Mouse (Mus musculus): ENCODE data around the gene Agpat1. TPM values are rescaled to one million over a fixed set of nuclear protein-coding genes. Genes with fewer than 3 reads are reported as not detected.

Gene Agpat1
- polyA plus RNA-seq, 1 experiment from 2014 or later = 64.8 TPM

DNA sequence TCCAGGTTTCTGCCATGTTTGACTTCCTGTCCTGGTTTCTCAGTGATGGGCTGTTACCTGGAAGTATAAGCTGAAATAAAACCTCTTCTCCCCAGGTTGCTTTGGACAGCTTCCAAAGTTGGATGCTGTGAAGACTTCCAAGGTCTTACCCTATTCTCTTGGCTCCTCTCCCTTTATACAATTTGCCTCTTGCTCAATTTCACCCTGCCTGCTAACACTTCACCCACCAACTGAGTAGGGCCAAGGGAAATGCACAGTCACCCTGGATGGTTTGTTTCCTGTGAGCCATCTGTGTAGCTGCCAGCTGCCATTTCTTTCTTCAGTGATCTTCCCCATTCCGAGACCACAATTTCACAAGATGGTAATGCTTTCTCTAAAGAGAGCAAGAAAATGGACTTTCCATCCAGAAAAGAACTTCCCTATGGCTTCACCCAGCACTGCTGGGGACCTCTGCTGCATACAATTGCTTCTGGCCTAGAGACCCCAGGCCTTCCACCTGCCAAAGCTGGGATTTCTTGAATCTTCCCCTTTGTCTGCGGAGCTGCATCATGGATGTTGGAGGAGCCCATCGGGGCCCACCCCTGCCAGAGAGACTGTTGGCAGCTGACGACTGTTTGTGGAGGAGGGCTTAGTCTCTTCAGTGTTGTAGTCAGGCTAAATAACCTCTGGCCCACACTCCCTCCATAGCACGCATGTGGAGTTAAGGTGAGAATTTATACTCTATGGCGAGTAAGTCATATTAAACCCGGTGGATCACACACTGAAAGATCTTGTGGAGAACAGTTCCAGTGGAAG is 35.6 kb downstream of the Agpat1 start:
- Histone ChIP-seq H3K36me3 (ENCODE audit: control insufficient read depth, insufficient read depth, low read length) (no peaks in the 10 kb centered on the region), H3K27me3 (replicated peaks; ENCODE audit: control insufficient read depth, insufficient read depth, low read length) (no peaks in the 10 kb centered on the region), H3K9ac (ENCODE audit: low read depth, low read length) (no peak overlapping the region), H3K4me2 (no peak overlapping the region), H3K4me3 (ENCODE audit: low read depth, low read length) (no peak overlapping the region), H3K9me3 (ENCODE audit: control insufficient read depth, low read length) (no peaks in the 10 kb centered on the region), H3K27ac (ENCODE audit: low read depth, low read length) (no peak overlapping the region), H3K4me1 (replicated peaks; ENCODE audit: control insufficient read depth, insufficient read depth, low read length) (no peaks in the 10 kb centered on the region)
- 74% methylated on average over 7 of the region's 7 CpGs for WGBS
- ATAC-seq (replicated peaks; ENCODE audit: low FRiP score) = no peak
- DNase-seq (ENCODE audit: low spot score) = no peak

DNA sequence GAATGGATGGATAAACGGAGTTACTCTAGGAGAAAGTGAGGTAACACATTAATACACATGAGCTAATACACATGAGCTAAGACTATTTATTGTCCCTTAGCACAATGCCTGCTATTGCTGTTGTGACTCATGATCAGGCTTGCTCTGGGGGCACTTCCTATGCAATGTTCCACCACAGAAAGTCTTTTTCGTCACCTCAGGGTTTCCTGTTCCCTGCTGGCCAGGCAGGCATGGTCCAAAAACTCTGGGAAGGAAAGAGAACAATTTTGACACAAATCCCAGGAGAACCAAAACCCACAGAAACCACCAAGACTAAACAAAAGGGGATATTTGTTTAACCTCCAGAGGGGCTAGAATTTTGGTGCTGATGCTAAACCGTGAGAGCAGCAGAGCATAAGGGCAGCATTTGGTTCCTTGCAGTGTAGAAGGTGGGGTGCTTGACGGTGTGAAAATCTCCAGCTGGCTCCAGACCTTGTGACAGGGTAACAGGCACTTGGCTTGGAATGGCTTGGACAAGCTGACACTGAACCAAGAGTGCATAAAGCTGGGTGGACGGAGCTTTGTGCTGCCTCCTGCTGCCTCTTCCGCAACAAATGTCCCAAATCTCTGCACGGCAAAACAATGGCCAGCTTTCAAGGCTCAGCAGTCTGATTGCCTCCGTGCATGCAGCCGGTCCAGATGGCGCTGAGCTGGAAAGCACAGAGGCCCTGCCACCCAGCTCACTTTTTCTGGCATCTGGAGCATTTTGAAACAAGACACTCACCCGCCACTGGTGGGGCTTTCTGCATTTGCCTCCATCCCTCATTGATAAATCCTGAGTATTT is 36.9 kb downstream of the Agpat1 start:
- 33% methylated on average over 11 of the region's 11 CpGs for WGBS
- H3K9ac ChIP-seq (ENCODE audit: low read depth, low read length) = no peak overlapping the region
- ATAC-seq (replicated peaks; ENCODE audit: low FRiP score) (no peak), DNase-seq (ENCODE audit: low spot score) (no peak)
- H3K4me3 ChIP-seq (ENCODE audit: low read depth, low read length) = no peak overlapping the region
- H3K27ac ChIP-seq (ENCODE audit: low read depth, low read length) = no peak overlapping the region
- H3K4me2 ChIP-seq = no peak overlapping the region
- no peaks in the 10 kb centered on the region for H3K27me3 ChIP-seq (replicated peaks; ENCODE audit: control insufficient read depth, insufficient read depth, low read length)
- peaks cover under 1% of the 10 kb centered on the region; the same call in 1 of the 2 replicates for H3K36me3 ChIP-seq (ENCODE audit: control insufficient read depth, insufficient read depth, low read length)
- peaks cover 7% of the 10 kb centered on the region for H3K4me1 ChIP-seq (replicated peaks; ENCODE audit: control insufficient read depth, insufficient read depth, low read length)
- no peaks in the 10 kb centered on the region for H3K9me3 ChIP-seq (ENCODE audit: control insufficient read depth, low read length)

DNA sequence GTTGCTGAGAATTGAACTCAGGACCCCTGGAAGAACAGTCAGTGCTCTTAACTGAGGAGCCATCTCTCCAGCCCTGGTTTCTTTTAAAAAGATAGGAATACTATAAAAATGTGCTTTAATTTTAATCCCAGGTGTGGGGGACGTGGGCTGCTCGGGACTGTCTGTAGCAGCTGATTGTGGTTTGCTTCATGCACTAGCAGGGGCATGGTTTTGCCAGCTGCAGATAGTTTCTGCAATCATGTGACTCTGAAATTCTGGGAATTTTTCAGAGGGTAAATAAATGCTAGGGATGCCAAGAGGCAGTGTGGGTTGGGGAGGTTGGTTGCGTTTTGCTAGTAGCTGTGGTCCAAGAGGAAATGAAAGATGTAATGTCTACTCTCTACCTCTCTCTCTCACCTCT is 37.9 kb downstream of the Agpat1 start:
- ATAC-seq (replicated peaks; ENCODE audit: low FRiP score) = no peak
- Histone ChIP-seq H3K4me2 (no peak overlapping the region), H3K36me3 (ENCODE audit: control insufficient read depth, insufficient read depth, low read length) (peaks cover 2% of the 10 kb centered on the region; the same call in 1 of the 2 replicates), H3K4me3 (ENCODE audit: low read depth, low read length) (no peak overlapping the region), H3K4me1 (replicated peaks; ENCODE audit: control insufficient read depth, insufficient read depth, low read length) (peaks cover 13% of the 10 kb centered on the region), H3K9ac (ENCODE audit: low read depth, low read length) (no peak overlapping the region), H3K27ac (ENCODE audit: low read depth, low read length) (no peak overlapping the region), H3K9me3 (ENCODE audit: control insufficient read depth, low read length) (no peaks in the 10 kb centered on the region), H3K27me3 (replicated peaks; ENCODE audit: control insufficient read depth, insufficient read depth, low read length) (no peaks in the 10 kb centered on the region)
- 55% methylated on average over 3 of the region's 3 CpGs for WGBS
- no peak for DNase-seq (ENCODE audit: low spot score)

DNA sequence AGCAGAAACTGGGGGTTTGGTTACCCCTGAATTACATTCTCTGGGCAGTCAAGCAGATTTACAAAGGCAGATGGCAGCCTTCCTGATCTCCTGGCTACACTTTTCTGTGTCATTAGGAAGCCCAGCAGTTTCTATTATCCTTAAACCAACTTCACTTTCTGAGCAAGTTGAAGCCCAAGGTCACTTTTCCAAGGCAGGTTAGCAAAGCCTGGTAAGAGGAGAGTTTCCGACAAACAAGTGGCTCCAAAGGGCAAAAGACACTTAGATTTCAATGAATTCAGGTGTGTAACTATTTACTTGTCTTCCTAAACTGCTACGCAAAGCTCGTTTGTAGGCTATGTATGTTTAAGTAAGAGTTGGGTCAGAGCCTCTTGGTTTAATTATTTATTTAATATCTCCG is 39.3 kb downstream of the Agpat1 start:
- no peak overlapping the region for H3K4me3 ChIP-seq (ENCODE audit: low read depth, low read length)
- 85% methylated on average over 4 of the region's 4 CpGs for WGBS
- no peak overlapping the region for H3K9ac ChIP-seq (ENCODE audit: low read depth, low read length)
- H3K4me2 ChIP-seq = no peak overlapping the region
- H3K4me1 ChIP-seq (replicated peaks; ENCODE audit: control insufficient read depth, insufficient read depth, low read length) = peaks cover 19% of the 10 kb centered on the region
- H3K27ac ChIP-seq (ENCODE audit: low read depth, low read length) = no peak overlapping the region
- H3K36me3 ChIP-seq (ENCODE audit: control insufficient read depth, insufficient read depth, low read length) = peaks cover 2% of the 10 kb centered on the region; the same call in 1 of the 2 replicates
- no peaks in the 10 kb centered on the region for H3K27me3 ChIP-seq (replicated peaks; ENCODE audit: control insufficient read depth, insufficient read depth, low read length)
- no peaks in the 10 kb centered on the region for H3K9me3 ChIP-seq (ENCODE audit: control insufficient read depth, low read length)
- DNase-seq (ENCODE audit: low spot score) = no peak
- no peak for ATAC-seq (replicated peaks; ENCODE audit: low FRiP score)

DNA sequence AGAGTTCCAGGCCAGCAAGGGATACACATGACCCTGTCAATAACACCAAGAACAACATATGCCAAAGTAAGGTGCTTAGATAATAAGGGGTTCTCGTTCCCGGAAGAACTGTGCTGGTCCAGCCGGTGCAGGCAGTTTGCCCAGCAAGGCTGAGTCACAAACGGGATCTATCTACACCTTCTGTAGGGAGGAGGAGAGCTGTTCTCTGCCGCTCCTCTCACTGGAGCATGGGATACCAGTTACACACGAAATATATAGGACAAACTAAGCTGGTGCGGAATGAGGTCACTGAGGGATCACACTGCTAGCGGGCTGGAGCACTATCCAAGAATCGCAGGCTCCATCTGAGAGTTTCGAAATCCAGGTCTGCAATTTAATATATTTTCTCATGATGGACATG is 39.9 kb downstream of the Agpat1 start:
- Histone ChIP-seq H3K9ac (ENCODE audit: low read depth, low read length) (no peak overlapping the region), H3K4me1 (replicated peaks; ENCODE audit: control insufficient read depth, insufficient read depth, low read length) (peaks cover 19% of the 10 kb centered on the region), H3K9me3 (ENCODE audit: control insufficient read depth, low read length) (no peaks in the 10 kb centered on the region), H3K4me2 (no peak overlapping the region), H3K27ac (ENCODE audit: low read depth, low read length) (no peak overlapping the region), H3K27me3 (replicated peaks; ENCODE audit: control insufficient read depth, insufficient read depth, low read length) (no peaks in the 10 kb centered on the region), H3K4me3 (ENCODE audit: low read depth, low read length) (no peak overlapping the region), H3K36me3 (ENCODE audit: control insufficient read depth, insufficient read depth, low read length) (peaks cover 2% of the 10 kb centered on the region; the same call in 1 of the 2 replicates)
- ATAC-seq (replicated peaks; ENCODE audit: low FRiP score) = no peak
- DNase-seq (ENCODE audit: low spot score) = no peak
- 77% methylated on average over 10 of the region's 10 CpGs for WGBS

DNA sequence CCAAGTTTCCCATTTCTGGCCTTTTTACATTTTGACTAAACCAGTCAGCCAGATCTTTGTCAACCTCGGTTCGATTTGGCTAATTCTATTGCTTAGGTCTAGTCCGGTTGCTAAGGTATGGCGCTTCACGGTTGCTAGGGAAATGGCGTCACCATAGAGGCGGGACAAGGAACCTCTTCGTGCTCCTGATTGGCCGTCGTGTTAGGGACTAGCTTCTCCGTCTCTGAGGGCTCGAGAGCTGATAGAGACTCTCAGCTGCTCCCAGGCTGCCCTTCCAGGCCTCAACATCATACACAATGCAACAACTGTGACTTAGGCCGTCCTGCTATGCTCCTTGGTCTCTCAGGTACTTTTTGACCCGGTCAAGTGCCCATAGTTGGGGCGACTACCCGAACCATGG is 40.5 kb downstream of the Agpat1 start, which contains the start of gene Fkbpl:
Fkbpl (plus strand) TSS at position 157 of the 400 bp plus-strand sequence.
- Histone ChIP-seq H3K4me3 (ENCODE audit: low read depth, low read length) (peak within 1 kb of the TSS; percentile 71), H3K4me2 (peak within 1 kb of the TSS; percentile 79), H3K9ac (ENCODE audit: low read depth, low read length) (peak within 1 kb of the TSS; percentile 66), H3K27me3 (replicated peaks; ENCODE audit: control insufficient read depth, insufficient read depth, low read length) (no peaks in the 10 kb centered on the region), H3K36me3 (ENCODE audit: control insufficient read depth, insufficient read depth, low read length) (peaks cover 7% of the 10 kb centered on the region; the same call in 1 of the 2 replicates), H3K4me1 (replicated peaks; ENCODE audit: control insufficient read depth, insufficient read depth, low read length) (peaks cover 19% of the 10 kb centered on the region), H3K27ac (ENCODE audit: low read depth, low read length) (peak within 1 kb of the TSS; percentile 26; the same call in 1 of the 2 replicates), H3K9me3 (ENCODE audit: control insufficient read depth, low read length) (no peaks in the 10 kb centered on the region)
- ATAC-seq (replicated peaks; ENCODE audit: low FRiP score) (peak; percentile 74), DNase-seq (ENCODE audit: low spot score) (peak; percentile 87)
- under 1% methylated on average over 16 of the region's 16 CpGs for WGBS

DNA sequence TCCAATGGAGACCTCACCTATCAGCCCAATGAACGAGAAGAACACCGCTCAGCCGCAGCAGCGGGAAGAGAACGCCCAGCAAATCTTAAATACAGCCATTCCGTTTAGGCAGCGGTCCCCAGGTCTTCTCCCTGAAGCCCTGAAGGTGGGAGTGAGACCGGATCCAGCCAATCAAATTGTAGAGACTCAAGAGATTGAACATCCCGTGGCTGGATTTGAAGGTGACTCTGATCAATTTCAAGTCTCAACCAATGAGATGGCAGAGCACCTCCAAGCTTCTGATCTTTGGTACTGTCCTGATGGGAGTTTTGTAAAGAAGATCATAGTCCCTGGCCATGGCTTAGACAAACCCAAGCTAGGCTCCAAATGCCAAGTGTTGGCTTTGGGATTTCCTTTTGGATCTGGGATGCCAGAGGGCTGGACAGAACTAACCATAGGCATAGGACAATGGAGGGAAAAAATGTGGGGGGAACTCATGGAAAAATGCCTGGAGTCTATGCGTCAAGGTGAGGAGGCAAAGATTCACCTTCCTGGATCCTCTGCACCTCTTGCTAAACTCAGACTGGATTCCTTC is 41.3 kb downstream of the Agpat1 start:
- no peak overlapping the region for H3K27ac ChIP-seq (ENCODE audit: low read depth, low read length)
- peak overlapping the region; percentile 71 for H3K4me3 ChIP-seq (ENCODE audit: low read depth, low read length)
- DNase-seq (ENCODE audit: low spot score) (no peak), ATAC-seq (replicated peaks; ENCODE audit: low FRiP score) (no peak)
- peaks cover 19% of the 10 kb centered on the region for H3K4me1 ChIP-seq (replicated peaks; ENCODE audit: control insufficient read depth, insufficient read depth, low read length)
- peak overlapping the region; percentile 79 for H3K4me2 ChIP-seq
- no peaks in the 10 kb centered on the region for H3K27me3 ChIP-seq (replicated peaks; ENCODE audit: control insufficient read depth, insufficient read depth, low read length)
- peak overlapping the region; percentile 66; the same call in 1 of the 2 replicates for H3K9ac ChIP-seq (ENCODE audit: low read depth, low read length)
- peaks cover 11% of the 10 kb centered on the region; the same call in 1 of the 2 replicates for H3K36me3 ChIP-seq (ENCODE audit: control insufficient read depth, insufficient read depth, low read length)
- H3K9me3 ChIP-seq (ENCODE audit: control insufficient read depth, low read length) = no peaks in the 10 kb centered on the region
- WGBS = 43% methylated on average over 10 of the region's 10 CpGs

DNA sequence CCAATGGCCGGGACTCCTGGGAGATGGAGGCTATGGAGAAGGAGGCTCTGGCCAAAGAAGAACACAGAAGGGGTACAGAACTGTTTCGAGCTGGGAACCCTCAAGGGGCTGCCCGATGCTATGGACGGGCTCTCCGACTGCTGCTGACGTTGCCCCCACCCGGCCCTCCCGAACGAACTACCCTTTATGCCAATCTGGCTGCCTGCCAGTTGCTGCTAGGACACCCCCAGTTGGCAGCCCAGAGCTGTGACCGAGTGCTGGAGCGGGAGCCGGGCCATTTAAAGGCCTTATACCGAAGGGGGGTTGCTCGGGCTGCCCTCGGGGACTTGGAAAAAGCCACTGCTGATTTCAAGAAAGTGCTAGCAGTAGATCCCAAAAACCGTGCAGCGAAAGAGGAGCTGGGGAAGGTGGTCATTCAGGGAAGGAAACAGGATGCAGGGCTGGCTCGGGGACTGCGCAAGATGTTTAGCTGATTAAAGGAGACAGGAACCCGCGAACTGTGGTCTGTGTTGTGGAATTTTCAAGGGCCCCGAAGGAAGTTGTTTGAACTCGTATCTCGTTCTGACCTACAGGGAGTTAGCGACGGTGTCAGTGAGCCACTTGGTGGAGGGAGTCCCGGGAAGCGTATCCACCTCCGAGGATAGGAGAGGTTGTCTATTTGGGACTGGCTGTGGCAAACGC is 41.9 kb downstream of the Agpat1 start:
- DNase-seq (ENCODE audit: low spot score) (no peak), ATAC-seq (replicated peaks; ENCODE audit: low FRiP score) (no peak)
- Histone ChIP-seq H3K4me3 (ENCODE audit: low read depth, low read length) (peak overlapping the region; percentile 71), H3K27ac (ENCODE audit: low read depth, low read length) (peak overlapping the region; percentile 34; the same call in 1 of the 2 replicates), H3K27me3 (replicated peaks; ENCODE audit: control insufficient read depth, insufficient read depth, low read length) (no peaks in the 10 kb centered on the region), H3K9ac (ENCODE audit: low read depth, low read length) (no peak overlapping the region), H3K36me3 (ENCODE audit: control insufficient read depth, insufficient read depth, low read length) (peaks cover 17% of the 10 kb centered on the region), H3K4me2 (peak overlapping the region; percentile 79), H3K4me1 (replicated peaks; ENCODE audit: control insufficient read depth, insufficient read depth, low read length) (peaks cover 19% of the 10 kb centered on the region), H3K9me3 (ENCODE audit: control insufficient read depth, low read length) (no peaks in the 10 kb centered on the region)
- 70% methylated on average over 30 of the region's 30 CpGs for WGBS
